Mouse (Mus musculus) lung, embryonic 14.5 days (tissue): ENCODE data around the gene Sox21. TPM values are rescaled to one million over a fixed set of nuclear protein-coding genes. Genes with fewer than 3 reads are reported as not detected.

Source experiments
- ATAC-seq: fragments of 200-750 bp; cut with Nextera tagmentation; 2 replicates; pipeline ENCODE4 v1.8.0; 2017; ENCODE audit warnings: mild to moderate bottlenecking, moderate TSS enrichment, moderate library complexity; ENCODE audit not compliant: insufficient read depth
- DNase-seq: peaks from one replicate; pipeline ENCODE4 v3.0.0-alpha.2; 2015
- H3K27ac ChIP-seq: fragments of 300-500 bp; sonication (generic); 2 replicates; pipeline ENCODE4 v1.5.1; 2014; ENCODE audit warnings: low read depth, mild to moderate bottlenecking, moderate library complexity
- H3K27me3 ChIP-seq: fragments of 300-500 bp; sonication (generic); 2 replicates; pipeline ENCODE4 v1.6.1; 2014; ENCODE audit warnings: low read length, control low read depth; ENCODE audit not compliant: insufficient read depth
- H3K36me3 ChIP-seq: fragments of 300-500 bp; sonication (generic); 2 replicates; pipeline ENCODE4 v1.6.1; 2014; ENCODE audit warnings: control low read depth; ENCODE audit not compliant: insufficient read depth
- H3K4me1 ChIP-seq: fragments of 300-500 bp; sonication (generic); 2 replicates; pipeline ENCODE4 v1.6.1; 2014; ENCODE audit warnings: antibody characterized with exemption, control low read depth; ENCODE audit not compliant: insufficient read depth
- H3K4me2 ChIP-seq: fragments of 300-500 bp; sonication (generic); 2 replicates; pipeline ENCODE4 v1.6.1; 2014; ENCODE audit warnings: mild to moderate bottlenecking
- H3K4me3 ChIP-seq: fragments of 300-500 bp; sonication (generic); 2 replicates; pipeline ENCODE4 v1.5.1; 2014; ENCODE audit warnings: low read depth, low read length
- H3K9ac ChIP-seq: fragments of 300-500 bp; sonication (generic); 2 replicates; pipeline ENCODE4 v1.6.1; 2014
- H3K9me3 ChIP-seq: fragments of 300-500 bp; sonication (generic); 2 replicates; pipeline ENCODE4 v1.6.1; 2016; ENCODE audit warnings: low read depth, low read length, control low read depth
- CTCF ChIP-seq: IDR thresholded peaks from 2 replicates; pipeline ENCODE4 v1.5.1; 2016; ENCODE audit warnings: antibody characterized with exemption, low read depth
- WGBS: fragments of 180-500 bp; shearing (Covaris S2); extraction: QIAGEN DNeasy Blood & Tissue Kit; methylation state at CpG from one replicate; pipeline ENCODE4 v1.1.7; 2014; 5-methylcytosine and 5-hydroxymethylcytosine counted together
- microRNA-seq: library from miRNA; unstranded; fragments of <30 nt; microRNA quantifications from one replicate; pipeline ENCODE4, GENCODE M21; 2016; ENCODE audit warnings: borderline number of aligned reads
- polyA plus RNA-seq: library from polyadenylated mRNA; unstranded; fragments of >200 nt; fragmentation: Nextera tagmentation; extraction: Ambion mirVana; gene quantifications from 2 replicates; pipeline ENCODE4 v1.2.1, GENCODE M21; 2014

Sox21 gene
- polyA plus RNA-seq, 1 experiment from 2014 or later, result 1.2 TPM

DNA sequence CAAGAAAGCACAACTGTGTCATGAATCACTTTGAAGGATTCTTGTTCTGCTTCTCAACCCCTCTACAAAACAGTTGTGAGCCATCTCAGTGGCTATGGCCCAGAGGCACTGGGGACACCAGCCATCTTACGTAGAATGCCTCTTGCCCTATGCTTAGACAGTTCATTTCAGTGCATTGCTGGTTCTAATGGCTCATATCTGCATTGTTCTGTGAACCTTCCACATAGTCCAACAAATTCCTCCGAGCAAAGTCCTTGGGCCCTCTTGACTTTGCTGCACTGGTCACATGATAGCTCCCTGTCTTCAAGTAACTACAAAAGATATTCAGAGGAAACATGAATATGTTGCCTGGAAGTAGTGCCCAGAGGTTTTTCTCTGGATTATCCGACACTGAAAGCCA lies 36.1 kb downstream of the Sox21 start:
- H3K4me2 ChIP-seq, result no peak overlapping the region
- DNase-seq, result no peak
- 85% methylated on average over 3 of the region's 3 CpGs for WGBS
- no peaks in the 10 kb centered on the region for H3K9me3 ChIP-seq
- H3K9ac ChIP-seq, result no peak overlapping the region
- no peak overlapping the region for H3K4me3 ChIP-seq
- no peak overlapping the region for H3K27ac ChIP-seq
- H3K4me1 ChIP-seq, result no peaks in the 10 kb centered on the region
- no peak for TF ChIP-seq CTCF
- no peaks in the 10 kb centered on the region for H3K36me3 ChIP-seq
- no peaks in the 10 kb centered on the region for H3K27me3 ChIP-seq
- ATAC-seq, result no peak

DNA sequence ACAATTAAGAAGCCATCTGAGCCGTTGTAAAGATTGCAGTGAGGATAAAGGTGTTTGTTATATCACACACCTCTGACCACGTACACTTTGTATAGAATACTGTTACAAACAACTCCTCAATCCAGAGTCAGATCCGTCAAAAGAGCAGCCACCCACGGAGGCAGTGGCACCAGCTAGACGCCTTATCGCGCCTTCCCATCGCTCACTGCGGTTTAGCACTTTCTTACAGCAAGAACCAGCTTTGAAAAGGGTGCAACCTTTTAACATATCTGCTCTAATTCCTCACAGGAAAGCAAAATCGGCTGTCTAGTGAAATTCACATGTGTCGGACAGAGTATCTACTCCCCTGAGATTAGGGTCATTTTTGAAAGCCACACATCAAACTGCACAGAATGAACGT lies 39.8 kb downstream of the Sox21 start:
- no peak for ATAC-seq
- no peak for TF ChIP-seq CTCF

GRCm38 (mm10) chr14:118194219-118194914 lies 42.5 kb downstream of the Sox21 start:
- no peaks in the 10 kb centered on the region for H3K9me3 ChIP-seq
- no peaks in the 10 kb centered on the region for H3K4me1 ChIP-seq
- ATAC-seq (no peak), DNase-seq (peak; percentile 21)
- 0 out of 2 replicates have a peak overlapping the region, but pooled peaks have one; percentile 6 for H3K4me2 ChIP-seq
- H3K36me3 ChIP-seq, result no peaks in the 10 kb centered on the region
- H3K27me3 ChIP-seq, result peaks cover 6% of the 10 kb centered on the region; the same call in 1 of the 2 replicates
- H3K9ac ChIP-seq, result no peak overlapping the region
- H3K4me3 ChIP-seq, result no peak overlapping the region
- no peak for TF ChIP-seq CTCF
- WGBS, result 39% methylated on average over 13 of the region's 13 CpGs
- no peak overlapping the region for H3K27ac ChIP-seq

More for the DNA sequence above, 39.8 kb downstream of the Sox21 start:
- 53% methylated on average over 12 of the region's 12 CpGs for WGBS
- no peaks in the 10 kb centered on the region for H3K9me3 ChIP-seq
- no peak overlapping the region for H3K27ac ChIP-seq
- no peak overlapping the region for H3K4me2 ChIP-seq
- no peaks in the 10 kb centered on the region for H3K36me3 ChIP-seq
- no peak for DNase-seq
- no peak overlapping the region for H3K9ac ChIP-seq
- H3K27me3 ChIP-seq, result peaks cover 6% of the 10 kb centered on the region; the same call in 1 of the 2 replicates
- H3K4me3 ChIP-seq, result no peak overlapping the region
- H3K4me1 ChIP-seq, result no peaks in the 10 kb centered on the region

- TF ChIP-seq CTCF, result no peak
- no peak for ATAC-seq
- no peaks in the 10 kb centered on the region for H3K9me3 ChIP-seq
- no peak for DNase-seq
- WGBS, result 33% methylated on average over 10 of the region's 10 CpGs
- no peaks in the 10 kb centered on the region for H3K36me3 ChIP-seq
- peaks cover 6% of the 10 kb centered on the region; the same call in 1 of the 2 replicates for H3K27me3 ChIP-seq
- no peak overlapping the region for H3K27ac ChIP-seq
- no peaks in the 10 kb centered on the region for H3K4me1 ChIP-seq
- H3K4me2 ChIP-seq, result no peak overlapping the region
- H3K9ac ChIP-seq, result no peak overlapping the region
- H3K4me3 ChIP-seq, result no peak overlapping the region
Measured at GRCm38 (mm10) chr14:118193663-118194062, 43.2 kb downstream of the Sox21 start.

- no peak overlapping the region for H3K4me3 ChIP-seq
- H3K4me2 ChIP-seq, result no peak overlapping the region
- WGBS, result 44% methylated on average over 10 of the region's 10 CpGs
- ATAC-seq (no peak), DNase-seq (peak; percentile 16)
- no peak overlapping the region for H3K9ac ChIP-seq
- peaks cover 6% of the 10 kb centered on the region; the same call in 1 of the 2 replicates for H3K27me3 ChIP-seq
- no peaks in the 10 kb centered on the region for H3K9me3 ChIP-seq
- no peaks in the 10 kb centered on the region for H3K4me1 ChIP-seq
- no peak overlapping the region for H3K27ac ChIP-seq
- no peaks in the 10 kb centered on the region for H3K36me3 ChIP-seq
- TF ChIP-seq CTCF, result peak; percentile 20; the same call in 1 of the 2 replicates
Measured at GRCm38 (mm10) chr14:118193001-118193628, 43.7 kb downstream of the Sox21 start.

GRCm38 (mm10) chr14:118191442-118191841 lies 45.4 kb downstream of the Sox21 start:
- no peak overlapping the region for H3K4me3 ChIP-seq
- H3K4me1 ChIP-seq, result no peaks in the 10 kb centered on the region
- ATAC-seq (no peak), DNase-seq (peak; percentile 37)
- H3K27me3 ChIP-seq, result peaks cover 6% of the 10 kb centered on the region; the same call in 1 of the 2 replicates
- WGBS, result 69% methylated on average over 9 of the region's 9 CpGs
- no peak overlapping the region for H3K9ac ChIP-seq
- no peak overlapping the region for H3K27ac ChIP-seq
- no peaks in the 10 kb centered on the region for H3K36me3 ChIP-seq
- TF ChIP-seq CTCF, result no peak
- H3K9me3 ChIP-seq, result no peaks in the 10 kb centered on the region
- no peak overlapping the region for H3K4me2 ChIP-seq

Small RNA genes within 50 kb of the gene (microRNA-seq; reads per million reads assigned to microRNA genes)
- gene Mir6241, result not detected

Other genes with a start within 250 kb of the Sox21 start
- 1.1 and 1.2 TPM in 2 replicates for gene Dct, start 184.8 kb downstream of the Sox21 start, polyA plus RNA-seq
- gene Tgds, start 104.3 kb downstream of the Sox21 start, polyA plus RNA-seq, result 32.6 and 33.0 TPM in 2 replicates
- 64.2 and 66.8 TPM in 2 replicates for gene Gpr180, start 99.9 kb downstream of the Sox21 start, polyA plus RNA-seq
- gene Gm9376, start 29.9 kb upstream of the Sox21 start, polyA plus RNA-seq, result not detected in 2 replicates